In genomic region chr4:145295589-145296300, GRCm38 (mm10) we compare ENCODE assay signal across 8 mouse cellular contexts. TPM values are rescaled to one million over a fixed set of nuclear protein-coding genes. Genes with fewer than 3 reads are reported as not detected.
DNase-seq lines count a peak whose midpoint lies in the region; ATAC-seq and TF ChIP-seq lines count a peak whose summit lies in the region.

No protein-coding gene starts in this region.

- no peak overlapping the region for H3K4me2 ChIP-seq in lung, embryonic 14.5 days

- peak; percentile 78 for TF ChIP-seq CTCF in brain, embryonic 14.5 days (IDR thresholded peaks at IDR 0.05; ENCODE audit: borderline replicate concordance, extremely low read depth, insufficient read depth, insufficient read length)
- peak; percentile 81 for TF ChIP-seq CTCF in lung, embryonic 14.5 days (IDR thresholded peaks at IDR 0.05; ENCODE audit: low read depth)

- H3K4me1 ChIP-seq in lung, embryonic 14.5 days (ENCODE audit: insufficient read depth), result no peaks in the 10 kb centered on the region

- no peaks in the 10 kb centered on the region for H3K36me3 ChIP-seq in lung, embryonic 14.5 days (ENCODE audit: insufficient read depth)

- WGBS in lung, embryonic 14.5 days, result 45% methylated on average over 5 of the region's 5 CpGs

- peak; percentile 64 for ATAC-seq in CD4-positive, CD25-positive, alpha-beta regulatory T cell, adult 4 months
- no peak for ATAC-seq in lung, embryonic 14.5 days (ENCODE audit: insufficient read depth)
- ATAC-seq in erythroblast, adult 5-6 weeks (replicated peaks; ENCODE audit: low FRiP score, poor library complexity, severe bottlenecking), result no peak

- peak; percentile 70 for DNase-seq in A20 (ENCODE audit: low read depth, low spot score)
- peak; percentile 67 for DNase-seq in brain, embryonic 14.5 days (ENCODE audit: low read depth)
- peak; percentile 77 for DNase-seq in gastrocnemius, postnatal 10 days
- peak; percentile 79 to 82 for DNase-seq in kidney, postnatal 4 days
- peak; percentile 82 for DNase-seq in lung, embryonic 14.5 days
- DNase-seq in right cerebral cortex, adult 18-20 months, result peak; percentile 60

- no peak overlapping the region for H3K27ac ChIP-seq in lung, embryonic 14.5 days (ENCODE audit: low read depth)

- H3K9ac ChIP-seq in lung, embryonic 14.5 days, result no peak overlapping the region

- no peak for TF ChIP-seq POLR2A in brain, embryonic 14.5 days (IDR thresholded peaks at IDR 0.05; ENCODE audit: borderline replicate concordance, extremely low read depth, insufficient read depth, insufficient read length, poor library complexity, severe bottlenecking)

- no peaks in the 10 kb centered on the region for H3K27me3 ChIP-seq in lung, embryonic 14.5 days (ENCODE audit: insufficient read depth, low read length)

- no peaks in the 10 kb centered on the region for H3K9me3 ChIP-seq in lung, embryonic 14.5 days (ENCODE audit: low read depth, low read length)

- no peak overlapping the region for H3K4me3 ChIP-seq in lung, embryonic 14.5 days (ENCODE audit: low read depth, low read length)

RNA-seq across cellular contexts. Expression of gene Tnfrsf8, which starts 19.2 kb away (rescaled TPM):
- 10 to 100 TPM; 11.5 to 26.5 TPM for polyA plus RNA-seq in CD4-positive, CD25-positive, alpha-beta regulatory T cell, adult 4 months (2017; shearing (Covaris generic))
- polyA plus RNA-seq in brain, embryonic 14.5 days (2012; rRNA removed), result 0.30 and 0.40 TPM in 2 replicates
- total RNA-seq in gastrocnemius, postnatal 10 days (2021), result under 1 TPM; 0.23 to 0.47 TPM
- polyA plus RNA-seq in lung, embryonic 14.5 days (2014; fragmentation: Nextera tagmentation; extraction: Ambion mirVana), result 0.20 TPM in 1 of 2 replicates, not detected in the other
- 0.21 TPM in 1 of 2 replicates, not detected in the other for total RNA-seq in erythroblast, adult 5-6 weeks (2015; ENCODE audit: low replicate concordance)
- total RNA-seq in erythroblast, adult 5-6 weeks (2017; ENCODE audit: low replicate concordance), result 0.26 TPM in 1 of 2 replicates, not detected in the other

RNA-seq across cellular contexts. Expression of gene Tnfrsf1b, which starts 49.1 kb away (rescaled TPM):
- polyA plus RNA-seq in CD4-positive, CD25-positive, alpha-beta regulatory T cell, adult 4 months (2017; shearing (Covaris generic)), result 100 to 1,000 TPM; 115 to 174 TPM
- polyA plus RNA-seq in brain, embryonic 14.5 days (2012; rRNA removed), result 2.2 and 3.4 TPM in 2 replicates
- 1 to 10 TPM; 4.4 to 5.8 TPM for total RNA-seq in gastrocnemius, postnatal 10 days (2021)
- 3.3 and 3.4 TPM in 2 replicates for polyA plus RNA-seq in lung, embryonic 14.5 days (2014; fragmentation: Nextera tagmentation; extraction: Ambion mirVana)
- 10.6 and 19.9 TPM in 2 replicates for total RNA-seq in erythroblast, adult 5-6 weeks (2015; ENCODE audit: low replicate concordance)
- total RNA-seq in erythroblast, adult 5-6 weeks (2017; ENCODE audit: low replicate concordance), result 10.0 and 12.1 TPM in 2 replicates

Comparison
In these comparisons a context has a peak if more than half of its experiments do, and no peak if none do; other contexts are left out.
1. RNA of gene Tnfrsf1b, which starts 49.1 kb away (polyA plus RNA-seq): 115 to 174 TPM in CD4-positive, CD25-positive, alpha-beta regulatory T cell, adult 4 months; 3.3 to 3.4 TPM in lung, embryonic 14.5 days and 2.2 to 3.4 TPM in brain, embryonic 14.5 days; every median in the first group is over 10 times any median in the second.
2. Peak in every context shown above with its lines, with median percentiles within 50 percentile points of each other: DNase-seq.